Mouse (Mus musculus) neural tube, embryonic 14.5 days (tissue): ENCODE measurements at regions not wholly inside any gene's neighbourhood (a gene's known extent, or its start where the extent isn't known, plus 50 kb on each side); places are given as distances from the start of the nearest gene placed in this dataset.

Experiments
- ATAC-seq: fragments of 200-750 bp; cut with Nextera tagmentation; 2 replicates; pipeline ENCODE4 v1.8.0; 2017; ENCODE audit warnings: low read depth, mild to moderate bottlenecking, moderate TSS enrichment, moderate library complexity
- H3K27ac ChIP-seq: fragments of 300-500 bp; sonication (generic); 2 replicates; pipeline ENCODE4 v1.5.1; 2014; ENCODE audit warnings: low read depth, mild to moderate bottlenecking, control low read depth, low read length, moderate library complexity, mixed read lengths
- H3K27me3 ChIP-seq: fragments of 300-500 bp; sonication (generic); 2 replicates; pipeline ENCODE4 v1.6.1; 2014; ENCODE audit warnings: low read length; ENCODE audit not compliant: control insufficient read depth, insufficient read depth
- H3K36me3 ChIP-seq: fragments of 300-500 bp; sonication (generic); 2 replicates; pipeline ENCODE4 v1.6.1; 2014; ENCODE audit warnings: low read length, mixed read lengths; ENCODE audit not compliant: control insufficient read depth, insufficient read depth
- H3K4me1 ChIP-seq: fragments of 300-500 bp; sonication (generic); 2 replicates; pipeline ENCODE4 v1.6.1; 2014; ENCODE audit warnings: low read length; ENCODE audit not compliant: control insufficient read depth, insufficient read depth
- H3K4me2 ChIP-seq: fragments of 300-500 bp; sonication (generic); 2 replicates; pipeline ENCODE4 v1.6.1; 2014; ENCODE audit warnings: mild to moderate bottlenecking, low read depth, low read length, control low read depth
- H3K4me3 ChIP-seq: fragments of 300-500 bp; sonication (generic); 2 replicates; pipeline ENCODE4 v1.5.1; 2014; ENCODE audit warnings: low read depth, low read length, control low read depth, mixed read lengths
- H3K9ac ChIP-seq: fragments of 300-500 bp; sonication (generic); replicated peaks from 2 replicates; pipeline ENCODE4 v1.6.1; 2014; ENCODE audit warnings: low read depth, mild to moderate bottlenecking, control low read depth, low read length, mixed read lengths
- H3K9me3 ChIP-seq: fragments of 300-500 bp; sonication (generic); 2 replicates; pipeline ENCODE4 v1.6.1; 2016; ENCODE audit warnings: low read length; ENCODE audit not compliant: control insufficient read depth
- WGBS: fragments of 180-500 bp; shearing (Covaris S2); extraction: QIAGEN DNeasy Blood & Tissue Kit; methylation state at CpG from one replicate; pipeline ENCODE4 v1.1.7; 2014; 5-methylcytosine and 5-hydroxymethylcytosine counted together

- 67% methylated on average over 5 of the region's 5 CpGs for WGBS
- H3K27me3 ChIP-seq, result no peaks in the 10 kb centered on the region
- no peak for ATAC-seq
- no peak overlapping the region for H3K4me3 ChIP-seq
- H3K27ac ChIP-seq, result no peak overlapping the region
- no peaks in the 10 kb centered on the region for H3K4me1 ChIP-seq
- no peak overlapping the region for H3K9ac ChIP-seq
- no peaks in the 10 kb centered on the region for H3K36me3 ChIP-seq
- no peaks in the 10 kb centered on the region for H3K9me3 ChIP-seq
- H3K4me2 ChIP-seq, result no peak overlapping the region
Measured at GRCm38 (mm10) chr6:67159726-67160523, 78.1 kb upstream of the Serbp1 start.

GRCm38 (mm10) chr6:67159224-67159623, 78.8 kb upstream of the Serbp1 start:
- WGBS, result 13% methylated on average over 2 of the region's 2 CpGs
- Histone ChIP-seq H3K36me3 (no peaks in the 10 kb centered on the region), H3K27ac (no peak overlapping the region), H3K4me3 (no peak overlapping the region), H3K9me3 (no peaks in the 10 kb centered on the region), H3K9ac (no peak overlapping the region), H3K4me2 (no peak overlapping the region), H3K4me1 (no peaks in the 10 kb centered on the region), H3K27me3 (no peaks in the 10 kb centered on the region)
- ATAC-seq, result no peak

GRCm38 (mm10) chr6:67158765-67159164, 79.2 kb upstream of the Serbp1 start:
- 5% methylated on average over 10 of the region's 10 CpGs for WGBS
- H3K9ac ChIP-seq, result no peak overlapping the region

GRCm38 (mm10) chr6:67152845-67153468, 85.0 kb upstream of the Serbp1 start:
- no peaks in the 10 kb centered on the region for H3K27me3 ChIP-seq
- H3K4me1 ChIP-seq, result no peaks in the 10 kb centered on the region
- 89% methylated on average over 3 of the region's 3 CpGs for WGBS
- H3K27ac ChIP-seq, result no peak overlapping the region
- no peak overlapping the region for H3K4me3 ChIP-seq
- H3K9me3 ChIP-seq, result no peaks in the 10 kb centered on the region
- no peak overlapping the region for H3K4me2 ChIP-seq
- ATAC-seq, result no peak
- no peaks in the 10 kb centered on the region for H3K36me3 ChIP-seq
- H3K9ac ChIP-seq, result no peak overlapping the region

More at GRCm38 (mm10) chr6:67158765-67159164, 79.2 kb upstream of the Serbp1 start:
- no peaks in the 10 kb centered on the region for H3K4me1 ChIP-seq
- H3K4me2 ChIP-seq, result no peak overlapping the region; the same call in 1 of the 2 replicates
- no peak overlapping the region for H3K4me3 ChIP-seq
- H3K9me3 ChIP-seq, result no peaks in the 10 kb centered on the region
- no peak overlapping the region for H3K27ac ChIP-seq
- no peaks in the 10 kb centered on the region for H3K36me3 ChIP-seq
- H3K27me3 ChIP-seq, result no peaks in the 10 kb centered on the region
- peak; percentile 93 for ATAC-seq

GRCm38 (mm10) chr6:67151515-67151914, 86.5 kb upstream of the Serbp1 start:
- no peak overlapping the region for H3K4me2 ChIP-seq
- WGBS, result 99% methylated on average over 2 of the region's 2 CpGs
- no peaks in the 10 kb centered on the region for H3K9me3 ChIP-seq
- no peak overlapping the region for H3K9ac ChIP-seq
- H3K4me3 ChIP-seq, result no peak overlapping the region
- no peak overlapping the region for H3K27ac ChIP-seq
- no peaks in the 10 kb centered on the region for H3K36me3 ChIP-seq
- no peak for ATAC-seq
- no peaks in the 10 kb centered on the region for H3K27me3 ChIP-seq
- H3K4me1 ChIP-seq, result no peaks in the 10 kb centered on the region

- no peak overlapping the region for H3K9ac ChIP-seq
- 96% methylated on average over 2 of the region's 2 CpGs for WGBS
- H3K4me1 ChIP-seq, result no peaks in the 10 kb centered on the region
- no peak overlapping the region for H3K27ac ChIP-seq
- no peaks in the 10 kb centered on the region for H3K9me3 ChIP-seq
- no peaks in the 10 kb centered on the region for H3K27me3 ChIP-seq
- H3K4me3 ChIP-seq, result no peak overlapping the region
- no peak overlapping the region for H3K4me2 ChIP-seq
- H3K36me3 ChIP-seq, result no peaks in the 10 kb centered on the region
- ATAC-seq, result no peak
Measured at GRCm38 (mm10) chr6:67149425-67149824, 88.6 kb upstream of the Serbp1 start.

GRCm38 (mm10) chr6:67146708-67147107, 91.3 kb upstream of the Serbp1 start:
- no peaks in the 10 kb centered on the region for H3K36me3 ChIP-seq
- no peak overlapping the region for H3K9ac ChIP-seq
- no peak overlapping the region for H3K4me2 ChIP-seq
- no peak overlapping the region for H3K27ac ChIP-seq
- H3K9me3 ChIP-seq, result no peaks in the 10 kb centered on the region
- no peaks in the 10 kb centered on the region for H3K27me3 ChIP-seq
- no peak for ATAC-seq
- no peak overlapping the region for H3K4me3 ChIP-seq
- no peaks in the 10 kb centered on the region for H3K4me1 ChIP-seq
- 30% methylated on average over 4 of the region's 4 CpGs for WGBS

- no peak overlapping the region for H3K4me3 ChIP-seq
- no peak overlapping the region for H3K9ac ChIP-seq
- H3K4me2 ChIP-seq, result no peak overlapping the region
- H3K27ac ChIP-seq, result no peak overlapping the region
- WGBS, result 50% methylated on average over 5 of the region's 5 CpGs
- no peaks in the 10 kb centered on the region for H3K27me3 ChIP-seq
- no peaks in the 10 kb centered on the region for H3K9me3 ChIP-seq
- ATAC-seq, result no peak
- no peaks in the 10 kb centered on the region for H3K36me3 ChIP-seq
- no peaks in the 10 kb centered on the region for H3K4me1 ChIP-seq
Measured at GRCm38 (mm10) chr6:67145969-67146368, 92.0 kb upstream of the Serbp1 start.

GRCm38 (mm10) chr6:67144946-67145716, 92.8 kb upstream of the Serbp1 start:
- WGBS, result 71% methylated on average over 13 of the region's 13 CpGs
- Histone ChIP-seq H3K9ac (no peak overlapping the region), H3K27me3 (no peaks in the 10 kb centered on the region), H3K4me1 (no peaks in the 10 kb centered on the region), H3K9me3 (no peaks in the 10 kb centered on the region), H3K36me3 (no peaks in the 10 kb centered on the region), H3K4me2 (no peak overlapping the region), H3K4me3 (no peak overlapping the region), H3K27ac (no peak overlapping the region)
- no peak for ATAC-seq
